Mouse (Mus musculus) thymus, postnatal 10 days (tissue): ENCODE measurements at regions not wholly inside any gene's neighbourhood (a gene's known extent, or its start where the extent isn't known, plus 50 kb on each side); places are given as distances from the start of the nearest gene placed in this dataset.
A peak's percentile ranks its signal among the peaks of the same experiment; 100 is the strongest.

Experiments
- DNase-seq, 2 experiments: peaks; one replicate each; pipeline ENCODE4 v3.0.0; 2021; ENCODE audit warnings: low spot score in 2 of 2

- DNase-seq, result peak; percentile 72 to 86
Measured at GRCm38 (mm10) chr19:53442756-53443654, 52.6 kb upstream of the Smndc1 start.

GRCm38 (mm10) chr19:53442132-53442610 is 51.8 kb upstream of the Smndc1 start:
- DNase-seq, result no peak

- peak; percentile 64 to 70 for DNase-seq
Measured at GRCm38 (mm10) chr19:53441449-53442131, 51.2 kb upstream of the Smndc1 start.

- peak; percentile 77 to 85 for DNase-seq
Measured at GRCm38 (mm10) chr19:53440327-53441055, 50.1 kb upstream of the Smndc1 start.
